Mouse (Mus musculus) lung, postnatal 0 days (tissue): ENCODE results near the gene Myadm. TPM values are rescaled to one million over a fixed set of nuclear protein-coding genes. Genes with fewer than 3 reads are reported as not detected.

Experiments
- ATAC-seq: fragments of 200-750 bp; cut with Nextera tagmentation; 2 replicates; pipeline ENCODE4 v1.8.0; 2017; ENCODE audit warnings: moderate library complexity
- DNase-seq: peaks from one replicate; pipeline ENCODE4 v3.0.0-alpha.2; 2016; ENCODE audit warnings: low spot score
- H3K27ac ChIP-seq: fragments of 300-500 bp; sonication (generic); 2 replicates; pipeline ENCODE4 v1.5.1; 2014; ENCODE audit warnings: antibody characterized with exemption, mild to moderate bottlenecking, low read length, mixed read lengths
- H3K27me3 ChIP-seq: fragments of 300-500 bp; sonication (generic); replicated peaks from 2 replicates; pipeline ENCODE4 v1.6.1; 2014; ENCODE audit warnings: low read length, mixed read lengths; ENCODE audit not compliant: insufficient read depth
- H3K36me3 ChIP-seq: fragments of 300-500 bp; sonication (generic); 2 replicates; pipeline ENCODE4 v1.6.1; 2014; ENCODE audit warnings: low read length, mixed read lengths; ENCODE audit not compliant: insufficient read depth
- H3K4me1 ChIP-seq: fragments of 300-500 bp; sonication (generic); 2 replicates; pipeline ENCODE4 v1.6.1; 2014; ENCODE audit warnings: antibody characterized with exemption, low read depth, low read length, mixed read lengths; ENCODE audit not compliant: insufficient read depth
- H3K4me2 ChIP-seq: fragments of 300-500 bp; sonication (generic); replicated peaks from 2 replicates; pipeline ENCODE4 v1.6.1; 2014; ENCODE audit warnings: low read depth, mild to moderate bottlenecking, low read length, moderate library complexity, mixed read lengths
- H3K4me3 ChIP-seq: fragments of 300-500 bp; sonication (generic); 2 replicates; pipeline ENCODE4 v1.5.1; 2014; ENCODE audit warnings: low read depth, low read length
- H3K9ac ChIP-seq: fragments of 300-500 bp; sonication (generic); replicated peaks from 2 replicates; pipeline ENCODE4 v1.6.1; 2014; ENCODE audit warnings: low read depth, mild to moderate bottlenecking
- H3K9me3 ChIP-seq: fragments of 300-500 bp; sonication (generic); 2 replicates; pipeline ENCODE4 v1.6.1; 2016; ENCODE audit warnings: low read length, mixed read lengths
- CTCF ChIP-seq: IDR thresholded peaks from 2 replicates; pipeline ENCODE4 v1.5.1; 2016; ENCODE audit warnings: antibody characterized with exemption, mild to moderate bottlenecking
- EP300 ChIP-seq: IDR thresholded peaks from 2 replicates; pipeline ENCODE4 v1.6.1; 2016; ENCODE audit warnings: antibody characterized with exemption, mild to moderate bottlenecking, control low read depth
- WGBS: fragments of 180-500 bp; shearing (Covaris S2); extraction: QIAGEN DNeasy Blood & Tissue Kit; methylation state at CpG from one replicate; pipeline ENCODE4 v1.1.7; 2014; 5-methylcytosine and 5-hydroxymethylcytosine counted together
- polyA plus RNA-seq: library from polyadenylated mRNA; unstranded; fragments of >200 nt; fragmentation: Nextera tagmentation; extraction: Ambion mirVana; gene quantifications from 2 replicates; pipeline ENCODE4 v1.2.1, GENCODE M21; 2015

Myadm gene
- polyA plus RNA-seq, 1 experiment from 2014 or later, result 144 TPM

- no peak overlapping the region for H3K4me3 ChIP-seq
- peaks cover 19% of the 10 kb centered on the region for H3K4me1 ChIP-seq
- H3K27ac ChIP-seq, result no peak overlapping the region
- no peak for ATAC-seq
- DNase-seq, result no peak
- 91% methylated on average over 1 of the region's 1 CpGs for WGBS
- H3K4me2 ChIP-seq, result no peak overlapping the region
- TF ChIP-seq EP300 (no peak), CTCF (no peak)
- no peaks in the 10 kb centered on the region for H3K9me3 ChIP-seq
- H3K9ac ChIP-seq, result no peak overlapping the region
- no peaks in the 10 kb centered on the region for H3K27me3 ChIP-seq
- peaks cover 33% of the 10 kb centered on the region for H3K36me3 ChIP-seq
Observed at GRCm38 (mm10) chr7:3294794-3295193, 5.9 kb downstream of the Myadm start.

DNA sequence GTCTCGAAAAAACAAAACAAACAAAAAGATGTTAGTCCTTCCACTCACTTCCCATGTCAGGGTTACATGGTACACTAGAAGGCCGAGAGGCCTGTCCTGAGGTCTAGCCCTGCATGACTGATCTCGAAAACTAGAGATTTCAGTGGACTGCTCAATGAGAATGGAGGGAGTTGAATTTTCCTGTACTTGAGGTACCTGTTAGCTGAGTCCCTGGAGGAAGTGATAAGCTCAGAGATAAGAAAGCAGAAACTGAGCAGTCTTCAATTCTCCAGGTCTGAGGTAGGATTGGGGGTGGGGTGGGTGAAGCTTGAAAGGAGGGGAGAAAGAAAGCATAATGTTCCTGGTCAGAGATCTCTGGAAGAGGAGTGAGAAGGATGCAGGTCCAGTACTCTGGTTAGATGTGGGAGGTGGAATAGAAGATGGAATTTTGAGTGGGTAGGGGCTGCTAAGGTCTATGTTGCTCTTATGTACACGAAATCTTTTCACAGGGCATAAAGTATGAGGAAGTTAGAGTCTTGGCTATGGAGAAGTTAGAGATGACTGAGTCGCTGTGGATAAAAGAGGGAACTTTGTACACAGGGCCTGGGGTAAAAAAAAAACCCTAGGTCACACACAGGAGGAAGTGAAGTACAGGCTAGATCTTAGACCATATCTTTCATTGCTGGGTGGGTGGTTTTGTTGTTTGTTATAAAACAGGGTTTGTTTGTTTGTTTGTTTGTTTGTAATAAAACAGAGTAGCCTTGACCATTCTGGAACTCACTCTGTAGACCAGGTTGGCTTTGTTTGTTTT lies 6.6 kb downstream of the Myadm start:
- Histone ChIP-seq H3K36me3 (peaks cover 33% of the 10 kb centered on the region), H3K27ac (no peak overlapping the region), H3K9ac (no peak overlapping the region), H3K27me3 (no peaks in the 10 kb centered on the region), H3K4me1 (peaks cover 20% of the 10 kb centered on the region), H3K9me3 (no peaks in the 10 kb centered on the region), H3K4me3 (no peak overlapping the region), H3K4me2 (0 out of 2 replicates have a peak overlapping the region, but pooled peaks have one; percentile 25)
- TF ChIP-seq CTCF, result no peak
- TF ChIP-seq EP300, result no peak
- ATAC-seq (no peak), DNase-seq (peak; percentile 42)
- WGBS, result 63% methylated on average over 5 of the region's 5 CpGs

- no peaks in the 10 kb centered on the region for H3K27me3 ChIP-seq
- H3K9ac ChIP-seq, result no peak overlapping the region
- ATAC-seq, result no peak
- H3K4me1 ChIP-seq, result peaks cover 25% of the 10 kb centered on the region
- no peak overlapping the region for H3K4me2 ChIP-seq
- no peak for TF ChIP-seq CTCF
- no peak for TF ChIP-seq EP300
- 93% methylated on average over 16 of the region's 16 CpGs for WGBS
- H3K9me3 ChIP-seq, result no peaks in the 10 kb centered on the region
- DNase-seq, result no peak
- H3K4me3 ChIP-seq, result no peak overlapping the region
- H3K27ac ChIP-seq, result no peak overlapping the region
- H3K36me3 ChIP-seq, result peaks cover 33% of the 10 kb centered on the region
Observed at GRCm38 (mm10) chr7:3296711-3297110, 7.8 kb downstream of the Myadm start.

DNA sequence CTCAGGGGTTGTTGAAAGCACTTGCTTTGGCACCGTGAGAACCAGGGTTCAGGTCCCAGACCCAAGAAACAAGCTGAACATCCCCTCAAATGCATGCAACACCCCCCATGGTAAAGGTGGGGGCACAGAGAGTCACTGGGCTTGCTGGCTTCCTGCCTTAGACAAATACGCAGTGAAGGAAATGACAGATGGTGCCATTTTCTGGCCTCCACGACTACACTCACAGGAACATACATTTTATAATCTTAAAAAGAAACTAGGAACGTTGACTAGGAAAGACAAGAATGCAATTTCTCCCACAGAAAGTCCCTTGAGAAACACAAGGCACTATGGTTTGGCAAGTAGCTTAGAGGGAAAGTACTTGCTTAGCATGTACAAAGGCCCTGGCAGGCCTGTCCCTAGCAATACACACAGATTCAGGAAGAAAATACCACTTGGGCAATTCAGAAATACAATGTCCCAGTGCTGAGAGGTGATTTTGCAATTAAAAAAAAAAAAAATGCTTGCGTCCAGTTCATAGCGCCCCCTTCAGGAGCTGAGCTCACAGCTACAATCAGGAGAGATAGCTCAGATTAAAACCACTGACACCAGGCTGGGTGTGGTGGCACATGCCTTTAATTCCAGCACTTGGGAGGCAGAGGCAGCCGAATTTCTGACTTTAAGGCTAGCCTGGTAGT lies 11.2 kb downstream of the Myadm start:
- Histone ChIP-seq H3K27me3 (peaks cover 13% of the 10 kb centered on the region; the same call in 1 of the 2 replicates), H3K4me3 (no peak overlapping the region), H3K9me3 (no peaks in the 10 kb centered on the region), H3K36me3 (peaks cover 26% of the 10 kb centered on the region), H3K4me2 (no peak overlapping the region), H3K4me1 (peaks cover 20% of the 10 kb centered on the region; the same call in 1 of the 2 replicates), H3K9ac (no peak overlapping the region), H3K27ac (peak overlapping the region; percentile 48; the same call in 1 of the 2 replicates)
- ATAC-seq, result peak; percentile 14; the same call in 1 of the 2 replicates
- 45% methylated on average over 7 of the region's 7 CpGs for WGBS
- peak; percentile 86 for DNase-seq
- peak; percentile 68 for TF ChIP-seq CTCF
- TF ChIP-seq EP300, result no peak; the same call in 1 of the 2 replicates

GRCm38 (mm10) chr7:3300891-3301627 lies 12.2 kb downstream of the Myadm start:
- H3K4me2 ChIP-seq, result no peak overlapping the region
- H3K4me1 ChIP-seq, result peaks cover 17% of the 10 kb centered on the region; the same call in 1 of the 2 replicates
- 60% methylated on average over 8 of the region's 8 CpGs for WGBS
- no peak for ATAC-seq
- no peak overlapping the region for H3K9ac ChIP-seq
- peaks cover 24% of the 10 kb centered on the region for H3K36me3 ChIP-seq
- peak overlapping the region; percentile 33; the same call in 1 of the 2 replicates for H3K27ac ChIP-seq
- TF ChIP-seq CTCF, result no peak
- TF ChIP-seq EP300, result no peak
- no peak for DNase-seq
- no peaks in the 10 kb centered on the region for H3K9me3 ChIP-seq
- H3K27me3 ChIP-seq, result peaks cover 13% of the 10 kb centered on the region; the same call in 1 of the 2 replicates
- no peak overlapping the region for H3K4me3 ChIP-seq
